Mouse (Mus musculus) kidney, embryonic 16.5 days (tissue): ENCODE data around the gene Sgsh. TPM values are rescaled to one million over a fixed set of nuclear protein-coding genes. Genes with fewer than 3 reads are reported as not detected.

ENCODE experiments used
- ATAC-seq: fragments of 200-750 bp; cut with Nextera tagmentation; 2 replicates; pipeline ENCODE4 v1.8.0; 2017; ENCODE audit warnings: moderate TSS enrichment; ENCODE audit not compliant: low FRiP score, low TSS enrichment
- H3K27ac ChIP-seq: fragments of 300-500 bp; sonication (generic); 2 replicates; pipeline ENCODE4 v1.5.1; 2014; ENCODE audit warnings: low read length
- H3K27me3 ChIP-seq: fragments of 300-500 bp; sonication (generic); 2 replicates; pipeline ENCODE4 v1.6.1; 2014; ENCODE audit warnings: low read length, control low read depth, mixed read lengths; ENCODE audit not compliant: insufficient read depth
- H3K36me3 ChIP-seq: fragments of 300-500 bp; sonication (generic); 2 replicates; pipeline ENCODE4 v1.6.1; 2014; ENCODE audit warnings: low read length, control low read depth, mixed read lengths; ENCODE audit not compliant: insufficient read depth
- H3K4me1 ChIP-seq: fragments of 300-500 bp; sonication (generic); 2 replicates; pipeline ENCODE4 v1.6.1; 2014; ENCODE audit warnings: low read length, control low read depth, mixed read lengths; ENCODE audit not compliant: insufficient read depth
- H3K4me2 ChIP-seq: fragments of 300-500 bp; sonication (generic); replicated peaks from 2 replicates; pipeline ENCODE4 v1.6.1; 2014; ENCODE audit warnings: low read depth, low read length
- H3K4me3 ChIP-seq: fragments of 300-500 bp; sonication (generic); 2 replicates; pipeline ENCODE4 v1.5.1; 2014; ENCODE audit warnings: mild to moderate bottlenecking, low read length
- H3K9ac ChIP-seq: fragments of 300-500 bp; sonication (generic); replicated peaks from 2 replicates; pipeline ENCODE4 v1.6.1; 2014; ENCODE audit warnings: low read length
- H3K9me3 ChIP-seq: fragments of 300-500 bp; sonication (generic); 2 replicates; pipeline ENCODE4 v1.6.1; 2016; ENCODE audit warnings: low read length, control low read depth
- WGBS: fragments of 180-500 bp; shearing (Covaris S2); extraction: QIAGEN DNeasy Blood & Tissue Kit; methylation state at CpG from one replicate; pipeline ENCODE4 v1.1.7; 2014; 5-methylcytosine and 5-hydroxymethylcytosine counted together
- polyA plus RNA-seq: library from polyadenylated mRNA; unstranded; fragments of >200 nt; fragmentation: Nextera tagmentation; extraction: Ambion mirVana; gene quantifications from 2 replicates; pipeline ENCODE4 v1.2.1, GENCODE M21; 2015

Gene Sgsh
- polyA plus RNA-seq, 1 experiment from 2014 or later, result 8.7 TPM

- H3K4me3 ChIP-seq, result no peak overlapping the region
- H3K27ac ChIP-seq, result no peak overlapping the region
- no peak overlapping the region for H3K9ac ChIP-seq
- no peaks in the 10 kb centered on the region for H3K9me3 ChIP-seq
- no peak for ATAC-seq
- H3K4me2 ChIP-seq, result no peak overlapping the region
- no peaks in the 10 kb centered on the region for H3K36me3 ChIP-seq
- no peaks in the 10 kb centered on the region; the same call in 1 of the 2 replicates for H3K27me3 ChIP-seq
- H3K4me1 ChIP-seq, result no peaks in the 10 kb centered on the region
- WGBS, result 83% methylated on average over 4 of the region's 4 CpGs
Observed at GRCm38 (mm10) chr11:119316720-119317119, 38.6 kb downstream of the Sgsh start.

DNA sequence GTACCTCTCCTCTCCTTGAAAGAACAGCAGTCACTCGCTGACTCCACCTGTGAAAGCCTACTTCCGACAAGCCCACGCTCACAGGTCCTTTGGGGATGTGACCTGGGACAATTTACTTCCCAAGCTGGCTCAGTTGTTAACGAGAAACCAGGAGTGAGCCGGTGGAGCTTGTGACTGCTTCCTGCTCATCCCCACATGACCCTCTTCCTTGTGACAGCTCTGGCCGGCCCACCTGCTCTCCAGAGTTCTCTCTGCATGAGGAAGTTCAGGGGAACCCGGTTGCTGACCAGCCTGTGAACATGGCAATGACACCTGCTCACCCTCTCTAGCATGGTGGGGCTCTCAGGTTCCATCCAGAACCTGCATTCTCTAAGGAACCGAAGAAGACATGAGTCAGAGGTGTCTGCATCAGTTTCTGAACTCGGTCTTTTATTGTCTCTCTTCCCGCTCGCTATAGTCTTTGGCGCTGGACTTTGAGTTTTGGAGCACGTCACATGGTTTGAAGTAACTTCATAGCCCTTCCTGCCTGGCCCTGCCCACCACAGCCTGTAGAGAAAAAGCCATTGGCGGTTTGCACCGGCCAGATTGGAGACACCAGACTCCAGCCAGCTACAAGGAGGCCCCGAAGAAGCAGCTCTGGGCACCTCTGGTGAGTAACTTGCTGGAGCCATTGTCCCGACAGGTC lies 40.9 kb downstream of the Sgsh start:
- H3K9ac ChIP-seq, result no peak overlapping the region
- no peak overlapping the region for H3K27ac ChIP-seq
- peaks cover 6% of the 10 kb centered on the region for H3K27me3 ChIP-seq
- no peaks in the 10 kb centered on the region for H3K36me3 ChIP-seq
- H3K4me3 ChIP-seq, result no peak overlapping the region
- ATAC-seq, result 0 out of 2 replicates have a peak, but pooled peaks have one; percentile 57
- H3K9me3 ChIP-seq, result no peaks in the 10 kb centered on the region
- 71% methylated on average over 17 of the region's 17 CpGs for WGBS
- no peak overlapping the region for H3K4me2 ChIP-seq
- H3K4me1 ChIP-seq, result 0 out of 2 replicates have a peak, but pooled peaks cover 3% of the 10 kb centered on the region

- Histone ChIP-seq H3K27ac (no peak overlapping the region), H3K9ac (no peak overlapping the region), H3K4me1 (0 out of 2 replicates have a peak, but pooled peaks cover 9% of the 10 kb centered on the region), H3K4me2 (no peak overlapping the region), H3K36me3 (no peaks in the 10 kb centered on the region), H3K27me3 (peaks cover 6% of the 10 kb centered on the region), H3K4me3 (no peak overlapping the region), H3K9me3 (no peaks in the 10 kb centered on the region)
- no peak for ATAC-seq
- 11% methylated on average over 10 of the region's 10 CpGs for WGBS
Observed at GRCm38 (mm10) chr11:119310621-119311020, 44.7 kb downstream of the Sgsh start.

DNA sequence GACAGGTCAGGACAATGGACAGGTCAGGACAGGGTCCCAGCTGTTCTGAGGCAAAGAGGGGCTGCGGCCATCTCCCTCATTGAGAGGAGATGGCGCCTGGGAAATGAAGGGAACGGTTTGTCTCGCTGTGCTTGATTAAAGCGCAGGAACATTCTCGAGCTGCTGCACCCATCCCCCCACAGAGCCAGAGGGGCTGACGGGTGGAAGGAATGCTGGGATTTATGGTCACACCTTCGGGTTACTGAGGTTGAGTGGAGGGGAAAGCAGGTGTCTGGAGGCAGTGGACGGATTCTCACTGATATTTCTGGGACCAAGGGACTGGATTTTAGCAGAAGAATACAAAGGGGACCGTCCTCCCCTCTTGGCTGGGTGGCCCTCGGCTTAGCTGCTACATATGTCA lies 47.4 kb downstream of the Sgsh start:
- H3K4me3 ChIP-seq, result no peak overlapping the region
- no peak overlapping the region for H3K4me2 ChIP-seq
- no peaks in the 10 kb centered on the region for H3K36me3 ChIP-seq
- no peak for ATAC-seq
- no peak overlapping the region for H3K9ac ChIP-seq
- H3K9me3 ChIP-seq, result no peaks in the 10 kb centered on the region
- peaks cover 6% of the 10 kb centered on the region for H3K27me3 ChIP-seq
- H3K4me1 ChIP-seq, result 0 out of 2 replicates have a peak, but pooled peaks cover 9% of the 10 kb centered on the region
- H3K27ac ChIP-seq, result no peak overlapping the region
- 17% methylated on average over 11 of the region's 11 CpGs for WGBS

DNA sequence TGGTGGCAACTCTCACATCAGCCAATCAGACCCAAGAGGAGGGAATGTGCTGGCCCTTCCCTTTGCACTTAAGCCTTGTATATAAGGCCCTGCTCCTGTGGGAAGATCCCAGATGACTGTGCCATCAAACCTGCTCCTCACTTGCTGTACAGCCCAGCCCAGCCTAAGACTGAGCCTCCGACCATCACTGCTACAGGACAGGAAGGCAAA lies 47.8 kb downstream of the Sgsh start, which contains the start of gene Card14:
TSS of gene Card14 (plus strand) at position 111 of the 210 bp plus-strand sequence.
- H3K4me1 ChIP-seq, result 0 out of 2 replicates have a peak, but pooled peaks cover 9% of the 10 kb centered on the region
- no peak within 1 kb of the TSS for H3K27ac ChIP-seq
- H3K9me3 ChIP-seq, result no peaks in the 10 kb centered on the region
- no peak within 1 kb of the TSS for H3K4me3 ChIP-seq
- WGBS, result 40% methylated on average over 1 of the region's 1 CpGs
- no peaks in the 10 kb centered on the region for H3K36me3 ChIP-seq
- H3K27me3 ChIP-seq, result peaks cover 6% of the 10 kb centered on the region
- ATAC-seq, result no peak
- no peak within 1 kb of the TSS for H3K4me2 ChIP-seq
- H3K9ac ChIP-seq, result no peak within 1 kb of the TSS

- no peak overlapping the region for H3K4me2 ChIP-seq
- peaks cover 6% of the 10 kb centered on the region for H3K27me3 ChIP-seq
- H3K4me3 ChIP-seq, result no peak overlapping the region
- H3K9ac ChIP-seq, result no peak overlapping the region
- H3K9me3 ChIP-seq, result no peaks in the 10 kb centered on the region
- ATAC-seq, result no peak
- 0 out of 2 replicates have a peak, but pooled peaks cover 9% of the 10 kb centered on the region for H3K4me1 ChIP-seq
- 59% methylated on average over 13 of the region's 13 CpGs for WGBS
- no peak overlapping the region for H3K27ac ChIP-seq
- H3K36me3 ChIP-seq, result no peaks in the 10 kb centered on the region
Observed at GRCm38 (mm10) chr11:119306762-119307657, 48.3 kb downstream of the Sgsh start.

- Histone ChIP-seq H3K4me2 (no peak overlapping the region), H3K36me3 (no peaks in the 10 kb centered on the region), H3K4me3 (no peak overlapping the region), H3K27ac (no peak overlapping the region), H3K4me1 (0 out of 2 replicates have a peak, but pooled peaks cover 9% of the 10 kb centered on the region), H3K9ac (no peak overlapping the region), H3K9me3 (no peaks in the 10 kb centered on the region), H3K27me3 (no peaks in the 10 kb centered on the region)
- WGBS, result 36% methylated on average over 16 of the region's 16 CpGs
- ATAC-seq, result peak; percentile 21; the same call in 1 of the 2 replicates
Observed at GRCm38 (mm10) chr11:119304904-119305712, 50.2 kb downstream of the Sgsh start.

- Histone ChIP-seq H3K27me3 (no peaks in the 10 kb centered on the region), H3K36me3 (peaks cover 19% of the 10 kb centered on the region), H3K4me1 (peaks cover 17% of the 10 kb centered on the region), H3K4me2 (0 out of 2 replicates have a peak overlapping the region, but pooled peaks have one; percentile 91), H3K9ac (no peak overlapping the region), H3K27ac (no peak overlapping the region), H3K4me3 (no peak overlapping the region), H3K9me3 (no peaks in the 10 kb centered on the region)
- ATAC-seq, result no peak
- WGBS, result 25% methylated on average over 2 of the region's 2 CpGs
Observed at GRCm38 (mm10) chr11:119300986-119301385, 54.4 kb downstream of the Sgsh start.

- Histone ChIP-seq H3K27me3 (no peaks in the 10 kb centered on the region), H3K9ac (peak overlapping the region; percentile 94), H3K27ac (peak overlapping the region; percentile 88), H3K4me2 (peak overlapping the region; percentile 91), H3K9me3 (no peaks in the 10 kb centered on the region), H3K4me3 (peak overlapping the region; percentile 92), H3K4me1 (peaks cover 17% of the 10 kb centered on the region), H3K36me3 (peaks cover 25% of the 10 kb centered on the region)
- 1% methylated on average over 31 of the region's 31 CpGs for WGBS
- no peak for ATAC-seq
Observed at GRCm38 (mm10) chr11:119300246-119300935, 54.9 kb downstream of the Sgsh start.
